Mouse (Mus musculus): Measurements from ENCODE around the gene Kank3. TPM values are rescaled to one million over a fixed set of nuclear protein-coding genes. Genes with fewer than 3 reads are reported as not detected.

Kank3 gene
- polyA plus RNA-seq, 1 experiment, result 3.9 TPM

DNA sequence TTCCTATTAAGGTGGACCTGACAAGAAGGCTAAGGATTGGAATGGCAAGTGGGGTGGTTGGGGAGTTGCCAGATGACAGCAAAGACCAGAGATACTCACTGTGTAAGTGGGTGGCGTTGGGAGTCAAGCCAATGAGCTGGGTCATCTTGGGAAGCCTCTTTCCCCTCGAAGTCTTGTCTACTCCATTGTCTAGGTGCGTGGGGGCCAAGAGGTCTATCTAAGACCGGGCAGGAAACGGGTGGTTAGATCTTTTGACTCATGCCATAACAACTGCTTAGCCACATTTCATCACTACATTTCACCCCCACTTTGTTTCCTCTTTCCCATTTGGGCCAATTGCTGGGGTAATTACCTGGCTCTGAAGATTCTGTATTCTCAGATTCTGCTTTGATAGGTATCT is 29.9 kb upstream of the Kank3 start:
- H3K4me3 ChIP-seq (replicated peaks), result peak overlapping the region; percentile 91
- no peaks in the 10 kb centered on the region for H3K9me3 ChIP-seq
- TF ChIP-seq GATA1 (IDR thresholded peaks at IDR 0.05; ENCODE audit: borderline replicate concordance, low read length), result no peak
- TF ChIP-seq FLI1 (IDR thresholded peaks at IDR 0.05; ENCODE audit: low read length), result no peak
- H3K4me1 ChIP-seq, result peaks cover 46% of the 10 kb centered on the region
- H3K27me3 ChIP-seq (replicated peaks), result peaks cover 17% of the 10 kb centered on the region
- H3K36me3 ChIP-seq (replicated peaks; ENCODE audit: low read length), result peaks cover 26% of the 10 kb centered on the region

DNA sequence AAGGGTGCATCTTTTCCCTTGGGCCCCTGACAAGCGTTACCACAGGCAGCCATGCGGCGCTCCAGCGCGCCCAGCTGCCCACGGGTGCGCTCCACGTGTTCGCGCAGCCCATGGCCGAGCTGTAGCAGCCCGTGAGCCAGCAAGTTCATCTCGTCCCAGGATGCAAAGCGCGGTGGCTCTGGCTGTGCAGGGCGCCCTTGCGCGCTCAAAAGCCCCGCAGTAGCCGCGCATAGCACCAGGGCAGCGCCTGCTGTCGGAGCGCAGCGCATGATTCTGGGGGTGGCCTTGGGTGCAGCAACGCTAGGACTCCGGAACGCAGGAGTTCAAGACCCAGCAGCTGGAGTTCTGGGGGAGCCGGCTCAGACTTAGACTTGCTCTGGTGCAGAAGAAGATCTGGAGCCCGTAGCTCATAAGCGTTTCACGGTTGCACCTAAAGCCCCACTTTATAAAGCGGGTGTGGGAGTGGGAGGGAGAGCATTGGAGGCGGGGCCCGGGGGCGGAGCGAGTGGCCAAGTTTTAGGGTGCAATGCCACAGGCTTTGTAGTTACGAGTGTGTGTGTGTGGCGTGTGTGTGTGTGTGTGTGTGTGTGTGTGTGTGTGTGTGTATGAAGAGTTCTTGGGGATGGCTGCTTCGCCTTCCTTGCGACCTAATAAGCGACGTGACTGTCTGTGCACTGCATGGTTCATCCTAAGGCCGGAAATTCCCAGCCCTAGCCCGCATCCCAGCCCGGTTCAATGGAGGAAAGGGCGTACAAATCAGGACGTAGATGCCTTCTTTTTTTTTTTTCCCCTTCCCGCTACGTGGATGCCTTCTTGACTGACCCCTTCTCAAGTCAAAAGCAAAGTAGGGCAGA is 29.0 kb upstream of the Kank3 start, which contains the start of gene Angptl4:
Gene Angptl4, minus strand, starts transcription at position 707 of the 854 bp plus-strand sequence.
- H3K27me3 ChIP-seq (replicated peaks), result peaks cover 20% of the 10 kb centered on the region
- TF ChIP-seq GATA1 (IDR thresholded peaks at IDR 0.05; ENCODE audit: borderline replicate concordance, low read length) (no peak), FLI1 (IDR thresholded peaks at IDR 0.05; ENCODE audit: low read length) (no peak)

DNA sequence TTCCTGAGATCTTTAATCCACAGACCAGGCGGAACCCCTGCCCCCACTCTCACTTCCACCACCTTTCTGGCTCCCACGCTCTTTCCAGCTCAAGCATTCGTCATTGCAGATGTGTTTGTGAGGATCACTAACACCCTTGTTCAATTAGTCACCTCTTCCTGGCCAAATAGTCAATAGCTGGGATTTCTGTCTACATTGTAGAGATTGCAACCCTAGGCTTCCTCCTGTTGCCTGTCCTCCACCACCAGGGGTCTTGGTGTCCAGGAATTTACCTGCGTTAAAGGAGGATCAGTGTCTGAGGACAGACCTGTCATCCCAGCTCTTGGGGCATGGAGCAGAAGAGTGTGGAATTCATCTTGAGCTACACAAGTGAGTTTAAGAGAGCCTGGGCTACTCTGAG is 28.3 kb upstream of the Kank3 start:
- peaks cover 21% of the 10 kb centered on the region for H3K27me3 ChIP-seq (replicated peaks)
- H3K9me3 ChIP-seq, result no peaks in the 10 kb centered on the region
- peaks cover 17% of the 10 kb centered on the region for H3K36me3 ChIP-seq (replicated peaks; ENCODE audit: low read length)
- peaks cover 46% of the 10 kb centered on the region for H3K4me1 ChIP-seq
- no peak for TF ChIP-seq FLI1 (IDR thresholded peaks at IDR 0.05; ENCODE audit: low read length)
- no peak for TF ChIP-seq GATA1 (IDR thresholded peaks at IDR 0.05; ENCODE audit: borderline replicate concordance, low read length)
- H3K4me3 ChIP-seq (replicated peaks), result peak overlapping the region; percentile 91

More for the DNA sequence above, 29.0 kb upstream of the Kank3 start, which contains the start of gene Angptl4:
- H3K36me3 ChIP-seq (replicated peaks; ENCODE audit: low read length), result peaks cover 24% of the 10 kb centered on the region
- no peaks in the 10 kb centered on the region for H3K9me3 ChIP-seq
- H3K4me3 ChIP-seq (replicated peaks), result peak within 1 kb of the TSS; percentile 91
- peaks cover 46% of the 10 kb centered on the region for H3K4me1 ChIP-seq

DNA sequence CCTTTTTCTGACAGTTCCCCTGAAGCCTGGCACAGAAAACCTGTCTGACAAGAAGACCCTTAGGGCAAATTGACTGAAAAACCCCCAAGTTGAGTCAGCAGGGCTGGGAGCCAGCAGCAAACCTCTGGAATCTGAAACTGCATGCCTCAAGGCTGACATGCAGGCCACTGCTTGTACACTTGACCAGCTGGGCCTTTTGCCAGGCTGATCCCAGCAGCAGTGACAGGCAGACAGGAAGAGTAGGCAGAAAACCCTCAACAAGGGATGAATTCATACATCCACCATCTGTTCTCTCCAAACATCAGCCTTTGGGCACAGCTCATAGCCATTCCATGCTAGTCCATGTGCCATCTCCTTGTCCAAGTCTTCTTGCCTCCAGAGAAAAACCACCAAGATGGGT is 26.9 kb upstream of the Kank3 start:
- Histone ChIP-seq H3K36me3 (replicated peaks; ENCODE audit: low read length) (peaks cover 5% of the 10 kb centered on the region), H3K9me3 (no peaks in the 10 kb centered on the region), H3K27me3 (replicated peaks) (peaks cover 21% of the 10 kb centered on the region), H3K4me3 (replicated peaks) (no peak overlapping the region), H3K4me1 (peaks cover 46% of the 10 kb centered on the region)
- TF ChIP-seq FLI1 (IDR thresholded peaks at IDR 0.05; ENCODE audit: low read length) (no peak), GATA1 (IDR thresholded peaks at IDR 0.05; ENCODE audit: borderline replicate concordance, low read length) (no peak)

DNA sequence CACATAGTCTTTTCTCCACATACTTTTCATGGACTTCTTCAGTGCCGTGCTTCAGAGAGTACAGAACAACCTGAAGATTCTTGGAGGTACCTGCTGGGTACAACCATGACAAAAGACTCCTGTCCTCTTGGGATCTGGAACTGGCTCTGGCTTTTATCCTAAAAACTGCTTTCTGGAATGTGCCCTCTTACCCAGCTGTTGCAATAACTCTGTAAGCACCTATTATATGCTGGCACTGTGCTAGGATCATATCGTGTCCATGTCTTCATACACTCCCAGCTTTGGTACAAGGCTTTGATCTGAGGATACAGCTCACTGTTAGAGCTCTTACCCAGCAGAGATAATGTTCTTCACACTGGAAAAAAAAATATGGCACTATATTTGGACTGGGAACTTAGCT is 25.4 kb upstream of the Kank3 start:
- TF ChIP-seq FLI1 (IDR thresholded peaks at IDR 0.05; ENCODE audit: low read length), result no peak
- TF ChIP-seq GATA1 (IDR thresholded peaks at IDR 0.05; ENCODE audit: borderline replicate concordance, low read length), result no peak
- Histone ChIP-seq H3K4me1 (peaks cover 36% of the 10 kb centered on the region), H3K4me3 (replicated peaks) (no peak overlapping the region), H3K27me3 (replicated peaks) (peaks cover 21% of the 10 kb centered on the region), H3K9me3 (no peaks in the 10 kb centered on the region), H3K36me3 (replicated peaks; ENCODE audit: low read length) (no peaks in the 10 kb centered on the region)

DNA sequence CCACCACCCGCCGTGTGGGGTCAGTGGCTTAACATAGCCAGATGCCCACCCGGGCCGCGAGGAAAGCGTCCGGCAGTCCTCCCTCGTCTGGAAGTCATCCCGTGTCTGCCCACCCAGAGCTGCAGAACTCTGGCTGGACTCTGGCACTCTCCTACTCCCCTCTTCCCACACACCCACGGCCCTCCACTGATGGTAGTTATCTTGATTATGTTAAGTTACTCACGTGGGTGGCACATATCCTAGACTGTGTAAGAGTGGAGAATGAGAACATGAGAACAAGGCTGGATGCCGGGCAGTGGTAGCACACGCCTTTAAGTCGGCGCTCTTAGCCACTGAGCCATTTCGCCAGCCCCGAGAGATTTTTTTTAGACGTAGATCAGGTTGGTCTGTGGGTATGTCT is 23.9 kb upstream of the Kank3 start:
- Histone ChIP-seq H3K9me3 (no peaks in the 10 kb centered on the region), H3K36me3 (replicated peaks; ENCODE audit: low read length) (no peaks in the 10 kb centered on the region)

DNA sequence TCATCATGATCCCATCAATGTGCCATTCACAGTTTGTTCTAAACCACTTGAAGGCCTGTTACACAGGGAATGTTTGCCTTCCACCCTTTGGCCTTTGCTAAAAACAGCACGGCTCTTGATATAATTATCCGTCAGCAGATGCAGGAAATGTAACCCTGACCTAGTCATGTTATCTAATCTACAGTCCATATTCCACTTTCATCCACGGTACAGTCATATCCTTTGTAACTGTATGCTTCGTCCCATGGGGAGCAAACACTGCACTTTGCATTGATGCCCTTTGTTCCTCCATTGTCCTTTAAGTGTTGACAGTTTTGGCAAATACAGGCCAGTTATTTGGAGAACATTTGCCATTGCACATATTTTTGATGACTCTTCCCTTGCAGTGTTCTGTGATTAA is 21.6 kb upstream of the Kank3 start:
- Histone ChIP-seq H3K4me3 (replicated peaks) (no peak overlapping the region), H3K4me1 (peaks cover 6% of the 10 kb centered on the region), H3K9me3 (no peaks in the 10 kb centered on the region), H3K36me3 (replicated peaks; ENCODE audit: low read length) (no peaks in the 10 kb centered on the region), H3K27me3 (replicated peaks) (peaks cover 16% of the 10 kb centered on the region)
- TF ChIP-seq FLI1 (IDR thresholded peaks at IDR 0.05; ENCODE audit: low read length), result no peak
- no peak for TF ChIP-seq GATA1 (IDR thresholded peaks at IDR 0.05; ENCODE audit: borderline replicate concordance, low read length)

More for the DNA sequence above, 23.9 kb upstream of the Kank3 start:
- Histone ChIP-seq H3K4me1 (peaks cover 22% of the 10 kb centered on the region), H3K27me3 (replicated peaks) (peaks cover 21% of the 10 kb centered on the region), H3K4me3 (replicated peaks) (no peak overlapping the region)
- TF ChIP-seq FLI1 (IDR thresholded peaks at IDR 0.05; ENCODE audit: low read length), result no peak

DNA sequence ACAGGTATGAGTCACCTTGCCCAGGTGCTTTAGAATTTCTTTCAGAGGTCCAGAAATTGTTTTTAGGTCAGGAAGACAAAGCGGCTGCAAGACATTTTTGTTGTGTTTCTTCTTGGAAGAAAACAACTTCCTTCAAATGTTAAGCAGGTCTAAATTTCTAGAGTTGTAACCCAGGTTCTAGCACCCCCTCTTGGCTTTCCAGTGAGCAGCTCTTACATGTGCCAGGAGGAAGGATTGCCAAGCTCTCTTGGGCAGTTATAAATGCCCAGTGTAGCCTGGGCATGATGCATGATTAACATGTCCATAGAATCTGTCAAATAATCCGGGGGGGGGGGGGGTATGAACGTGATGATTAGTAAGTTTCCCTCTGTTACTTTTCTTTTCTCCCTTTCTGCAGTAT is 12.0 kb upstream of the Kank3 start:
- Histone ChIP-seq H3K27me3 (replicated peaks) (no peaks in the 10 kb centered on the region), H3K36me3 (replicated peaks; ENCODE audit: low read length) (no peaks in the 10 kb centered on the region), H3K9me3 (no peaks in the 10 kb centered on the region), H3K4me1 (peaks cover 5% of the 10 kb centered on the region; the same call in 1 of the 2 replicates), H3K4me3 (replicated peaks) (no peak overlapping the region)
- TF ChIP-seq GATA1 (IDR thresholded peaks at IDR 0.05; ENCODE audit: borderline replicate concordance, low read length) (no peak), FLI1 (IDR thresholded peaks at IDR 0.05; ENCODE audit: low read length) (no peak)

DNA sequence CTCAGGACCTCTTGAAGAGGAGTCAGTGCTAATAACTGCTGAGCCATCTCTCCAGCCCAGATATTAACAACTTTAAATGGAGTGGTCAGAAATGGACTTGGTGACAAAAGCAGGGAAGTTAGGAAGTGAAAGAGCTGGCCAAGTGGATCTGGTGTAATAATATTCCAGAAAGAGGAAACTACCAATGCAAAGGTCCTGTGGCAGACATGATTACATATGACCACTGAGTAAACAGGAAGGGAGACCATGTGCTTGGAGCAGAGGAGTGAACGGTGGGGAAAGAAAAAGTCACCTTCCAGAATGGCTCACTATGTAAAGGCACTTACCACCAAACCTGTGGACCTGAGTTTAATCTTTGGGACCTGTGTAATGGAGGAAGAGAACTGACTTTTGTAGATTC is 11.0 kb upstream of the Kank3 start:
- H3K9me3 ChIP-seq, result no peaks in the 10 kb centered on the region
- no peaks in the 10 kb centered on the region for H3K27me3 ChIP-seq (replicated peaks)
- TF ChIP-seq GATA1 (IDR thresholded peaks at IDR 0.05; ENCODE audit: borderline replicate concordance, low read length) (no peak), FLI1 (IDR thresholded peaks at IDR 0.05; ENCODE audit: low read length) (no peak)
- H3K4me3 ChIP-seq (replicated peaks), result no peak overlapping the region
- peaks cover 7% of the 10 kb centered on the region for H3K4me1 ChIP-seq
- H3K36me3 ChIP-seq (replicated peaks; ENCODE audit: low read length), result no peaks in the 10 kb centered on the region

DNA sequence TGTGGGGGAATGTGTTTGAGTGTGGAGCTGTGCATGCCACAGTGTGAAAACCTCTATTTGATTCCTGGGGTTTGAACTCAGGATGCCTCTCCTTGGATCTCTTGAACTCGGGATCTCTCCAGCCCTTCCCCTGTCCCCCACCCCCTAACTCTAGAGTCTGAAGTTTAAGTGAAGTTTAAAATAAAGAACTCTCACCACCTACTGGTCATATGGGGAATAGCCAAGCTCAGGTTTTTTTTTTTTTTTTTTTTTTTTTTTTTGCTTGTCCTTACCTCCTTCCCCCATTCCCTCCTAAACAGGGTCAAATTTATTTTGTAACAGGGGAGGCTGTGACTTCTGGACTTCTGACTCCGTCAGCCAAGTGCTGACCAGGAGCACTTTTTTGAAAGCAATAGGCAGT is 8.1 kb upstream of the Kank3 start:
- Histone ChIP-seq H3K36me3 (replicated peaks; ENCODE audit: low read length) (no peaks in the 10 kb centered on the region), H3K27me3 (replicated peaks) (peaks cover 5% of the 10 kb centered on the region), H3K4me3 (replicated peaks) (no peak overlapping the region), H3K9me3 (no peaks in the 10 kb centered on the region), H3K4me1 (peaks cover 12% of the 10 kb centered on the region)
- TF ChIP-seq FLI1 (IDR thresholded peaks at IDR 0.05; ENCODE audit: low read length), result no peak
- no peak for TF ChIP-seq GATA1 (IDR thresholded peaks at IDR 0.05; ENCODE audit: borderline replicate concordance, low read length)

All from megakaryocyte, embryonic 14.5 days (primary cell).